Mouse (Mus musculus) intestine, embryonic 15.5 days (tissue): ENCODE measurements around the gene Ankrd54. TPM values are rescaled to one million over a fixed set of nuclear protein-coding genes. Genes with fewer than 3 reads are reported as not detected.

Experiments used
- ATAC-seq: fragments of 200-750 bp; cut with Nextera tagmentation; 2 replicates; pipeline ENCODE4 v1.8.0; 2017; ENCODE audit warnings: moderate TSS enrichment, moderate library complexity
- H3K27ac ChIP-seq: fragments of 300-500 bp; sonication (generic); 2 replicates; pipeline ENCODE4 v1.5.1; 2015; ENCODE audit warnings: mild to moderate bottlenecking, inconsistent platforms
- H3K27me3 ChIP-seq: fragments of 300-500 bp; sonication (generic); replicated peaks from 2 replicates; pipeline ENCODE4 v1.6.1; 2015; ENCODE audit warnings: inconsistent platforms
- H3K36me3 ChIP-seq: fragments of 300-500 bp; sonication (generic); 2 replicates; pipeline ENCODE4 v1.6.1; 2015; ENCODE audit warnings: inconsistent platforms
- H3K4me1 ChIP-seq: fragments of 300-500 bp; sonication (generic); replicated peaks from 2 replicates; pipeline ENCODE4 v1.6.1; 2015; ENCODE audit warnings: inconsistent platforms
- H3K4me2 ChIP-seq: fragments of 300-500 bp; sonication (generic); replicated peaks from 2 replicates; pipeline ENCODE4 v1.6.1; 2015; ENCODE audit warnings: mild to moderate bottlenecking, inconsistent platforms
- H3K4me3 ChIP-seq: fragments of 300-500 bp; sonication (generic); replicated peaks from 2 replicates; pipeline ENCODE4 v1.5.1; 2015; ENCODE audit warnings: inconsistent platforms
- H3K9ac ChIP-seq: fragments of 300-500 bp; sonication (generic); 2 replicates; pipeline ENCODE4 v1.6.1; 2015; ENCODE audit warnings: inconsistent platforms
- H3K9me3 ChIP-seq: fragments of 300-500 bp; sonication (generic); 2 replicates; pipeline ENCODE4 v1.6.1; 2016; ENCODE audit warnings: inconsistent platforms
- WGBS: fragments of 180-500 bp; shearing (Covaris S2); methylation state at CpG from one replicate; pipeline ENCODE4 v1.1.7; 2015; 5-methylcytosine and 5-hydroxymethylcytosine counted together
- polyA plus RNA-seq: library from polyadenylated mRNA; unstranded; fragments of >200 nt; fragmentation: Nextera tagmentation; extraction: Ambion mirVana; gene quantifications from 2 replicates; pipeline ENCODE4 v1.2.1, GENCODE M21; 2015

Gene Ankrd54
- polyA plus RNA-seq, 1 experiment from 2014 or later, result 53.5 TPM

DNA sequence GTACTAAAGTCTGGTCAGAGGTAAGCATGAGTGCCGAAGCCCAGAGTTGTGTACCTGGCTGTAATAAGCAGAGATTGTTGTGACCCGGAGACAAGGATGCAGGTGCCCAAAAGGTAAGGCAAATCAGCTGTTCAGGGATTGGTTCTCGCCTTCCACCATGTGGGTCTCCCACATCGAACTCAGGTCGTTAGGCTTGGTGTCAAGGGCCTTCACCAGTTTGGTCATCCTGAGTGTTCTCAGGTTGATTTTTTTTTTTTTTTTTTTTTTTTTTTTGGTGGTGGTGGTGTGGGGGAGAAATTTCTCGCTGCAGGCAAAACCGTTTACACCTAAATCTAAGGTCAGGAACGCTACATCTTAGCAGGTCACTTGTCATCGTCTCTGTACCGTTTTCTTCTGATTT lies 11.8 kb upstream of the Ankrd54 start:
- Histone ChIP-seq H3K36me3 (peaks cover 8% of the 10 kb centered on the region), H3K4me1 (peaks cover 20% of the 10 kb centered on the region), H3K4me3 (peak overlapping the region; percentile 94), H3K4me2 (peak overlapping the region; percentile 79), H3K9ac (peak overlapping the region; percentile 94), H3K27me3 (no peaks in the 10 kb centered on the region), H3K27ac (peak overlapping the region; percentile 90), H3K9me3 (no peaks in the 10 kb centered on the region)
- 35% methylated on average over 10 of the region's 10 CpGs for WGBS
- no peak for ATAC-seq

DNA sequence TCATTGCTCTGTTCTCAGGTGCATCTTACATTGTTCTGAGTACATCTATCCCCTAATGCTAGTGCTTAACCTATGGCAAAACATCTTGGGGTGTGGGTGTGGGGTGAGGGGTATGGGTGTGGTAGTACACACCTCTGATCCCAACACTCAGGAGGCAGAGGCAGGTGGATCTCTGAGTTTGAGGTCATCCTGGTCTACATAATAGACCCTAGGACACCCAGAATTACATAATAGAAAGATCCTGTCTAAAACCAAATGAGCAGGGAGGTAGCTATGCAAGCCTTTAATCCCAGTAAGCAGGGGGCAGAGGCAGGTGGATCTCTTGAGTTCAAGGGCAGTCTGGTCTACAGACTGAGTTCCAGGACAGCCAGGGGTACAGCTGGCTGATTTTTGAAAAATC lies 11.1 kb upstream of the Ankrd54 start:
- Histone ChIP-seq H3K4me3 (no peak overlapping the region), H3K9ac (no peak overlapping the region), H3K4me2 (no peak overlapping the region), H3K36me3 (peaks cover 7% of the 10 kb centered on the region), H3K27ac (no peak overlapping the region), H3K9me3 (no peaks in the 10 kb centered on the region), H3K4me1 (peaks cover 20% of the 10 kb centered on the region), H3K27me3 (no peaks in the 10 kb centered on the region)
- ATAC-seq, result no peak

DNA sequence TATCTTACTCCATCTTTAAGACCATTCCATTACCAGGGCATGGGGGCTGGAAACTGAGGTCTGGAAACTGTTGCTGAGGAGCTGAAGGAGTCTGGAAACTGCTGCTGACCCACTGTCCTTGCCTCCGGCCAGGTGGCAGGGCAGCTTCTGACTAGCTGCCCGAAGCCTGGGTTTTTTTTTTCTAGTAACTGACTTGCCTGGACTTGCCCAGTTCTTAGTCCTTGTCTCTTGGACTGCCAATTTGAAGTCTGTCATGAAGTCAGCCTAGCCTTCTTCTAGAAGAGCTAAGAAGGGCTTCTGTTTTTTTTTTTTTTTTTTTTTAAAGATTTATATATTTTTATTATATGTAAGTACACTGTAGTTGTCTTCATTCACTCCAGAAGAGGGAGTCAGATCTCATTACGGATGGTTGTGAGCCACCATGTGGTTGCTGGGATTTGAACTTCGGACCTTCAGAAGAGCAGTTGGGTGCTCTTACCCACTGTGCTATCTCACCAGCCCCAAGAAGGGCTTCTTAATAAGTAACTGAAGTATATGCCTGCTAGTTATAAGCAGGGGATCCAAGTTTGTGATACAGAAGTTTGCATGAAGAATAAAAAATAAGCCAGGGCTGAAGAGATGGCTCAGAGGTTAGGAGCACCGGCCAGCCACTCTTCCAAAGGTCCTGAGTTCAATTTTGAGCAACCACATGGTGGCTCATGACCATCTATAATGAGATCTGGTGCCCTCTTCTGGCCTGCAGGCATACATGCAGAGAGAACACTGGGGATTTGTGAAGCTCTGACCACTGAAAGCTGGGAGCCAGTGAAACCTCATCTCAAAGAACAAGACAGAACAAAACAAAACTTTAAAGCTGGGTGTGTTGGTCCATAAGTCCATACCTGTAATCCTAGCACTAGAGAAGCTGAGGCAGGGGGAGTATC lies 8.7 kb upstream of the Ankrd54 start:
- Histone ChIP-seq H3K4me1 (peaks cover 17% of the 10 kb centered on the region; the same call in 1 of the 2 replicates), H3K9ac (no peak overlapping the region), H3K27ac (no peak overlapping the region), H3K4me3 (no peak overlapping the region), H3K9me3 (no peaks in the 10 kb centered on the region), H3K4me2 (no peak overlapping the region), H3K27me3 (no peaks in the 10 kb centered on the region), H3K36me3 (peaks cover under 1% of the 10 kb centered on the region; the same call in 1 of the 2 replicates)
- 67% methylated on average over 5 of the region's 5 CpGs for WGBS
- ATAC-seq, result no peak

DNA sequence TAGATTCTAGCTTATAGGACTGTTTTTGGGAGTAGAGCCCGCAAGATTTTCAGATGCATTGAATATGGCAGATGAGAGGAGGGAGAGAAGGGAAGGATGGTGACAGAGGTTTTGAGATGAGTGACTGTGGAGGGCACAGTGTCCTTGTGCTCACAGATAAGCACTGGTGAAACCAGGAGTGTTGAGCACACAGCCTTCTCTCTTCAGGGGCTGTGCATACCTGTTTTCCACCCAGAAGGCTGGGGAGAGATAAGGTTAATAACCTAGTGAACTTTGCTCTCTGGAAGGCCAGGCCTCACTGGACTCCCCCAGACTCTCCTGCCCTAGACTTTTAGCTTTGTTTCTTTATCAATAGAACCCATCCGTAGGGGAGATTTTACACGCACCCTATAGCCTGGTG lies 5.7 kb upstream of the Ankrd54 start:
- no peaks in the 10 kb centered on the region for H3K9me3 ChIP-seq
- H3K4me2 ChIP-seq, result peak overlapping the region; percentile 20
- H3K36me3 ChIP-seq, result no peaks in the 10 kb centered on the region
- peak overlapping the region; percentile 82 for H3K27ac ChIP-seq
- no peak overlapping the region for H3K4me3 ChIP-seq
- H3K4me1 ChIP-seq, result peaks cover 14% of the 10 kb centered on the region; the same call in 1 of the 2 replicates
- ATAC-seq, result peak; percentile 64
- no peak overlapping the region for H3K9ac ChIP-seq
- no peaks in the 10 kb centered on the region for H3K27me3 ChIP-seq
- WGBS, result 62% methylated on average over 3 of the region's 3 CpGs

DNA sequence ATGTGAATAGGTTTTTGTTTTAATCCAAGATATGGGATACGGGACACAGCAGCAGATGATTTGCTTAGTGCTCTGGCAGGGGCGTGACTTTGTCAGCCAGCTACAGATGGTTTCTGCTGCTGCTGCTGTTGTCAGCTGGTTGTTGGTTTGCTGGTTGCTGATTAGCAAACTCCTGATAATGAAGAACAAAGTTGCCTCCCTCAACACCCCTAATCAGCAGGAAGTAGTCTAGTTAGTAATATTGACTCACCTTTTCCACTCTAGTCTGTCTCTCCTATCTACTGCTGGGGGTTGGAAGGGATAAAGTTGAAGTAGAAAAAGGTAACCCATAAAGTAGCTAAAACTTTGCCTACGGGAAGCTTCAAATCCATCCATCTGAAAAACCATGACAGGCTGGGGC lies 4.9 kb upstream of the Ankrd54 start:
- ATAC-seq, result peak; percentile 5; the same call in 1 of the 2 replicates
- H3K4me2 ChIP-seq, result peak overlapping the region; percentile 20

DNA sequence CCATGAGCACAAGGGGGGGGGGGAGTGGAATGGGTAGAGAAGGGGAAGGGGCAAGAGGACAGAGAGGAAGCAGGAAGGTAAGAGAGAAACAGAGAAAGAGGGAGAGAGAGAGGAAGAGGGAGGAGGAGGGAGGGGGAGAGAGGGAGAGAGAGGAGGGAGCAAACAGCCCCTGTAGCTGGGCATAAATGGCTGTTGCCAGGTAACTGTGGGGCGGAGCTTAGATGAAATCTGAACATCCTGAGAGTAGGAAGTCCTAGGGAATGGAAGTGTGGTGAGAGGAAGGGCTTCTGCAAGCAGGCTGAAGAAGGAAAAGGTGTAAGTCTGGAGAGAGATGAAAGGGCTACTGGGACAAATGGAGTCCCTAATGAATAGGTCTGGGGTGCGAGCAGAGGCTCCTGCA lies 3.6 kb upstream of the Ankrd54 start:
- WGBS, result 34% methylated on average over 2 of the region's 2 CpGs
- no peak overlapping the region for H3K9ac ChIP-seq

More for the DNA sequence above, 4.9 kb upstream of the Ankrd54 start:
- H3K27me3 ChIP-seq, result no peaks in the 10 kb centered on the region
- H3K4me3 ChIP-seq, result no peak overlapping the region
- H3K4me1 ChIP-seq, result peaks cover 16% of the 10 kb centered on the region; the same call in 1 of the 2 replicates
- no peaks in the 10 kb centered on the region for H3K36me3 ChIP-seq
- H3K9ac ChIP-seq, result no peak overlapping the region
- WGBS, result 46% methylated on average over 3 of the region's 3 CpGs
- H3K9me3 ChIP-seq, result no peaks in the 10 kb centered on the region
- H3K27ac ChIP-seq, result peak overlapping the region; percentile 82

DNA sequence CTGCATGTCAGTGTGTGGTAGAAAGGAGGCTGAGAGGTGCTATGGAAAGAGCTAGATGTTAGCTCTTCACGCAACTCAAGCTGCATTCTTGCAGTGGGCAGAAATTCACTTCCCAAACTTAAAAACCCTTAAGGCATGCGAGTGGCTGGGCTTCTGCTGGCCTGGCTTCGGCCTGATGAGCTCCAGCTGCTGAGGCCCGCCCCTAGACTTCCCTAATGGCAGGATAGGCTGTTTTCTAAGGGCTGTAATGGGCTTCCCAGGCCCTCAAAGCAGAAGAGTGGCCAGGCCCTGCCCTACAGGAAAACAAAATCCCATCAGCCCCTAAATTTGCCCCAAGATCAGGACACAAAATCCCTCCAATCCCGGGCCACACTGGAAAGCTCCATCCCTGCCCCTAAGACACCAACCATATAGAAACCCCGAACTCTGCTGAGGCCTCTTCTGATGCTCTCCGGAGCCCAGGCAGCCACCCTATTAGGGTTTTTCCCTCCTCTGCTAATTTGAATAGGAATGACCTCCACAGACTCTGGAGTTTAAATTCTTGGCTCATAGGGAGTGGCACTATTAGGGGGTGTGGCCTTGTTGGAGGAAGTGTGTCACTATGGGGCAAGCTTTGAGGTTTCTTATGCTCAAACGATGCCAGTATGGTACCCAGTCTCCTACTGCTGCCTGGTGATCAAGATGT lies 2.5 kb upstream of the Ankrd54 start:
- no peak overlapping the region for H3K4me2 ChIP-seq
- peaks cover 22% of the 10 kb centered on the region; the same call in 1 of the 2 replicates for H3K4me1 ChIP-seq
- peak overlapping the region; percentile 54 for H3K27ac ChIP-seq
- H3K9me3 ChIP-seq, result no peaks in the 10 kb centered on the region
- WGBS, result 39% methylated on average over 8 of the region's 8 CpGs
- H3K4me3 ChIP-seq, result no peak overlapping the region
- H3K36me3 ChIP-seq, result no peaks in the 10 kb centered on the region
- H3K27me3 ChIP-seq, result no peaks in the 10 kb centered on the region
- no peak overlapping the region for H3K9ac ChIP-seq
- ATAC-seq, result no peak

More for the DNA sequence above, 3.6 kb upstream of the Ankrd54 start:
- Histone ChIP-seq H3K36me3 (no peaks in the 10 kb centered on the region), H3K4me3 (no peak overlapping the region), H3K9me3 (no peaks in the 10 kb centered on the region), H3K4me1 (peaks cover 18% of the 10 kb centered on the region; the same call in 1 of the 2 replicates), H3K27ac (no peak overlapping the region; the same call in 1 of the 2 replicates), H3K27me3 (no peaks in the 10 kb centered on the region), H3K4me2 (no peak overlapping the region)
- ATAC-seq, result no peak

DNA sequence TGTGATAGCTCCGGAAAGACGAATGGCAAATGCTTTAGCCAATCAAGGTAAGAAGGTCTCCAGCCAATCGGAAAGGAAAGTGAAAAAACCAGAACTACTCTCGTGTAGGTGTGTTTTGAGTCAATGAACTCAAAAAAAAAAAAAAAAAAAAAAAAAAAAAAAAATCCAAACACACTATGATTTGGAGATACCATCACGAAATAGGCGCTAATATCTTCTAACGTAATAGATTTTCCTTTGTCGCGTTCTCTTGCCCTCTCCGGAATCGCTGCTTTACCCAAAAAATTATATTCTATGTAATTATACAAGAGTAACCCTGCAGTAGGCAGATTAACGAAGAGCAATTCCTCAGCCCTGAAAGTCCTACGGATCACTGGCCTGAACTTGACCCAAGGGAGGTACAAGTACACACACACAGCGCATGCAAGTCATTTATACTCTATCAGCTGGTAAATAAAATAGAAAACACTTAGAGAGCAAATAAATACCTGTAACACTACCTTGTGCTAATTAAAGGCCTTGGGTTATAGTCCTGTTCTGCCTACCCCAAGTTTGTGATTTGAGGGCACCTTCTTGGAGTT lies 557 bp upstream of the Ankrd54 start:
- no peak for ATAC-seq
- H3K36me3 ChIP-seq, result peaks cover 6% of the 10 kb centered on the region; the same call in 1 of the 2 replicates
- peaks cover 21% of the 10 kb centered on the region; the same call in 1 of the 2 replicates for H3K4me1 ChIP-seq
- no peaks in the 10 kb centered on the region for H3K27me3 ChIP-seq
- H3K4me3 ChIP-seq, result peak overlapping the region; percentile 15; the same call in 1 of the 2 replicates
- peak overlapping the region; percentile 7 for H3K27ac ChIP-seq
- WGBS, result 8% methylated on average over 14 of the region's 14 CpGs
- no peaks in the 10 kb centered on the region for H3K9me3 ChIP-seq
- H3K4me2 ChIP-seq, result peak overlapping the region; percentile 54
- H3K9ac ChIP-seq, result 0 out of 2 replicates have a peak overlapping the region, but pooled peaks have one; percentile 6

DNA sequence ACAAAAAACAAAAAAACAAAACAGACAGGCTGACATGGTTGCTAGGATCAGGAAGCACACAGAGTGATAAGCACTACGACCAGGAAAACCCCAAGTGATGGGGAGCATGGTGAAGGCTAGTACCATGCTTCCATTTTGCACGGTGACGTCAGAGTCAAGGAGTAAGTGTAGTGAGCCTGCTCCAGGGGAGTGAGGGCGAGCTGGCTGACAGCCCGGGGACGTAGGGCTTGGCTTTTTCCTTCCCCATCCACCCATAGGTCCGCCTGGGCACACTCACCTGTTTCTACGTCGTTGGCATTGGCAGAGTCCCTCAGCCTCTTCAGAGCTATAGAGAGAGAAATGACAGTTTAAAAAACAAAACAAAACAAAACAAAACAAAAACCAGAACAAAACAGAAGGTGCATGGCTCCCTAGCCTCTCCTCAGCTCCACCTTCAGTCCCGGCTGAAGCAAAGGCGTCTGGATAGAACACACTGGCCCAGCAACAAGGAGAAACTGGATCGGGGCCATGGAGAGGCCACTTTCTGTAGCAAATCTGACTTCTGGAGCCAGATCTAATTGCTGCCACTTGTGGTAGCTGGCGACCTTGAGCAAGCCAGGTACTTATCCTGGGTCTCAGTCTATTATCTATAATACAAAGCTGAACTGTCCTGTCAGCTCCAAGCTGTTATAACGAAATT lies 1.7 kb downstream of the Ankrd54 start:
- Histone ChIP-seq H3K9me3 (no peaks in the 10 kb centered on the region), H3K9ac (no peak overlapping the region), H3K4me1 (peaks cover 18% of the 10 kb centered on the region; the same call in 1 of the 2 replicates), H3K4me3 (no peak overlapping the region), H3K27me3 (no peaks in the 10 kb centered on the region), H3K36me3 (peaks cover 17% of the 10 kb centered on the region), H3K4me2 (peak overlapping the region; percentile 28; the same call in 1 of the 2 replicates), H3K27ac (no peak overlapping the region)
- WGBS, result 80% methylated on average over 14 of the region's 14 CpGs
- no peak for ATAC-seq

DNA sequence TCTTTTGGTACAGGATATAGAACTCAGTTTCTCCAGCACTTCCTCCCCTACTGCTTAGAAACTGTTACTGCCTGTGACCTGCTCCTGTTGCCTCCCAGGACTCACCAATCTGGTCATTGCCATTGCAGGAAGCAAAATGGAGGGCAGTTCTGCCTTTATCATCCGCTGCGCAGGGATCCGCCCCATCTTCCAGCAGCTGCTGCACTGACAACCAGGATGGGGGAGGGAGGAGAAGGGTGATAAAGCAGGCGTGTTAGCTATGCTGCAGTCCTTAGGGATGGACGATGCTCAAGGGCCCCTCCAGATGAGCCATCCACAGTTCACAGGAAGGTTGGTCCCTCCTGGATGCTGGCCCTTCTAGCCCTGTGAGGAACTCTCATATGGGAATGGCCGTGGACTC lies 4.8 kb downstream of the Ankrd54 start:
- no peak overlapping the region for H3K4me3 ChIP-seq
- H3K27ac ChIP-seq, result no peak overlapping the region
- no peak overlapping the region for H3K9ac ChIP-seq
- no peak for ATAC-seq
- WGBS, result 84% methylated on average over 6 of the region's 6 CpGs
- H3K36me3 ChIP-seq, result peaks cover 46% of the 10 kb centered on the region
- no peaks in the 10 kb centered on the region for H3K9me3 ChIP-seq
- no peak overlapping the region for H3K4me2 ChIP-seq
- H3K4me1 ChIP-seq, result 0 out of 2 replicates have a peak, but pooled peaks cover 7% of the 10 kb centered on the region
- no peaks in the 10 kb centered on the region for H3K27me3 ChIP-seq

DNA sequence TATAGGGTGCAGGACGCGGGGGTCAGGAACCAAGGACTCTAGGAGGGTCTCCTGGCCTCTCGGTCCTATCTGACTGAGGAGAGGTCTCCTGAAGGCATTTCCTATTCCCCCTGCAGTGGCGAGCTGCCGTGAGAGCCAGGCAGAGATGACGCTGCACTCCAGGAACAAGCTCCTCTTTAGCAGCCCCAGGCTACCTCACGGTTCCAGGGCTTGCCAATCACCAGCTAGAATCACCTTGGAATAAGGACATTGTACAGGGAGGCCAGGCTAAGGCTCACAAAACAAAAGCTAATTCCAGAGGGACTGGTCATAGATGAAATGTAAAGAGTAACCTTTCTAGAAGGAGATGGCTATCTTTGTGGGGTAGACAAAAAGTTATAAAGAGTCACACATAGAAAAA lies 6.1 kb downstream of the Ankrd54 start:
- H3K9ac ChIP-seq, result no peak overlapping the region
- H3K9me3 ChIP-seq, result no peaks in the 10 kb centered on the region
- no peak overlapping the region for H3K4me3 ChIP-seq
- H3K4me2 ChIP-seq, result no peak overlapping the region
- H3K27me3 ChIP-seq, result no peaks in the 10 kb centered on the region
- peaks cover 49% of the 10 kb centered on the region for H3K36me3 ChIP-seq
- 87% methylated on average over 7 of the region's 7 CpGs for WGBS
- H3K27ac ChIP-seq, result no peak overlapping the region
- no peak for ATAC-seq
- H3K4me1 ChIP-seq, result 0 out of 2 replicates have a peak, but pooled peaks cover 7% of the 10 kb centered on the region
